Mouse (Mus musculus) cortical plate, adult 2 months (tissue): ENCODE data around the gene Arhgef10l. TPM values are rescaled to one million over a fixed set of nuclear protein-coding genes. Genes with fewer than 3 reads are reported as not detected.

Experiments used
- H3K27ac ChIP-seq: fragments of 200-500 bp; 2 replicates; pipeline ENCODE4 v1.5.1; 2012; ENCODE audit warnings: low read length, control low read depth, inconsistent platforms; ENCODE audit not compliant: insufficient read depth
- H3K4me1 ChIP-seq: fragments of 200-500 bp; 2 replicates; pipeline ENCODE4 v1.6.1; 2011; ENCODE audit warnings: low read length; ENCODE audit not compliant: control insufficient read depth, insufficient read depth
- H3K4me3 ChIP-seq: fragments of 200-500 bp; 2 replicates; pipeline ENCODE4 v1.5.1; 2011; ENCODE audit warnings: mild to moderate bottlenecking, low read length, control low read depth; ENCODE audit not compliant: insufficient read depth
- CTCF ChIP-seq: fragments of 200-500 bp; IDR thresholded peaks from 2 replicates; pipeline ENCODE4 v1.5.1; 2011; ENCODE audit warnings: mild to moderate bottlenecking, control low read depth, low read length; ENCODE audit not compliant: insufficient read depth; ENCODE audit errors: extremely low read depth
- POLR2A ChIP-seq: fragments of 200-500 bp; IDR thresholded peaks from 2 replicates; pipeline ENCODE4 v1.6.1; 2011; ENCODE audit warnings: mild to moderate bottlenecking, low read length, control low read depth; ENCODE audit not compliant: insufficient read depth; ENCODE audit errors: extremely low read depth
- polyA plus RNA-seq: library from polyadenylated mRNA; depleted of rRNA; stranded (reverse); fragments of >200 nt; gene quantifications from 2 replicates; pipeline ENCODE4 v1.2.3, GENCODE M21; 2012; rRNA removed

Gene Arhgef10l
- polyA plus RNA-seq, 1 experiment = 34.5 TPM

GRCm38 (mm10) chr4:140500766-140501165 is 165.0 kb downstream of the Arhgef10l start:
- Histone ChIP-seq H3K27ac (no peak overlapping the region), H3K4me1 (no peaks in the 10 kb centered on the region), H3K4me3 (no peak overlapping the region)
- TF ChIP-seq POLR2A = no peak
- TF ChIP-seq CTCF = no peak

GRCm38 (mm10) chr4:140499571-140499970 is 166.2 kb downstream of the Arhgef10l start:
- no peaks in the 10 kb centered on the region for H3K4me1 ChIP-seq
- no peak for TF ChIP-seq CTCF
- no peak for TF ChIP-seq POLR2A

DNA sequence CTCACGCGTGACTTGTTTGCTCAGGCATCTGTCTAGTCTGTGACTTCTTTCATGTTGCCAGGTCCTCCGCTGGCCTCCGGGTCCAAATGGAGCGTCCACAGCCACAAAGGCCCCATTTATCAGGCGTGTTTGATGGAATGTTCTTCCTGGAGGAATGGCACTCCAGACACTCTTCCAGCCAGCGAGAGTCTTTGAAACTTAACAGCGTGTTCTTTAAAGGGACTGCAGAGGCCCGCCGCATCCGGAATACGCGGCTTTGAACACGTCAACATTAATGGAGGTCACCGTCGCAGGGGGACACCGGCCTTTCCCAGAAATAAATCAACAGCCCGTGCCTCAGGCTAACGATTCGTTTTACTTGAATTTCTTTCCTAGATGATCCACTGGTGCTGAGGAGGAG is 168.6 kb downstream of the Arhgef10l start:
- TF ChIP-seq CTCF (no peak), POLR2A (no peak)
- no peaks in the 10 kb centered on the region for H3K4me1 ChIP-seq
- H3K4me3 ChIP-seq = no peak overlapping the region
- H3K27ac ChIP-seq = no peak overlapping the region

More at GRCm38 (mm10) chr4:140499571-140499970, 166.2 kb downstream of the Arhgef10l start:
- Histone ChIP-seq H3K27ac (no peak overlapping the region), H3K4me3 (no peak overlapping the region)

DNA sequence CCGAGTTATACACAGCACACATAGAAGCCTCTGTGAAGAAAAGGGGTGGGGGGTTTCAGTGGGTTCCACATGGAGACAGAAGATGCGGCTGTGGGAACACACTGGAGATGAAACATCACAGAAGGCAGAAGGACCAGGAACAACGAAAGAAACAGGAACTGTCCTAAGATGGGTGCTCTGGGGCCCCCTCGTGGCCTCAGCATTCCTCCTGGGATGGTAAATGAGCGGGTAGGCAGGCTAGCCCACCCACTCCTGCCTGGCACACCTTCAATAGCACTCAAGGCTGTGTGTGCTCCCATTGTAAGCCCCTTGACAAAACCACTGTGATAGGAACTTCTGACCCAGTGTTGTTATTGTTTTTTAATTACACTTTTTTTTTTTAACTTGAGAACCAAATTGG is 174.3 kb downstream of the Arhgef10l start:
- TF ChIP-seq POLR2A (no peak), CTCF (peak; percentile 46)
- Histone ChIP-seq H3K4me3 (no peak overlapping the region), H3K4me1 (no peaks in the 10 kb centered on the region), H3K27ac (no peak overlapping the region)

GRCm38 (mm10) chr4:140485442-140485841 is 180.4 kb downstream of the Arhgef10l start:
- TF ChIP-seq POLR2A (no peak), CTCF (no peak)
- Histone ChIP-seq H3K4me3 (no peak overlapping the region), H3K4me1 (no peaks in the 10 kb centered on the region), H3K27ac (no peak overlapping the region)

DNA sequence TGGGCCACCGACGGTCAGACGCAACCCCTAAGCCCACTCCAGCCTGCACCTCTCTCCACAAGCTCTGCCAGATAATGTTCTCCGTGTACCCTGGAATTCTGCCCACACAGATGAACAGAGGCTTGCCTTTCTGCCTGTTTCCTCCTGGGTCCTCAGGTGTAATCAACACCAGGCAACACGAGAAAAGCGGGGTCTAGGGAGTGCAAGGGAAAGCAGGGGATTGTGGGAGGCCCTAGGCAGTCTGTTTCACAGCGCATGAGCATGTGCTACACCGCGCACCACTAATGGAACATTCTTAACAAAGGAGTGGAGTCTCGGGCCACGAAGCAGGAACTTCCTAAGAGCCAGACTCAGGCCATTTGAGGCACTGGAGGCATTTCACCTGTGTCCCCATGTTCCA is 182.7 kb downstream of the Arhgef10l start:
- H3K4me3 ChIP-seq = no peak overlapping the region
- H3K4me1 ChIP-seq = 0 out of 2 replicates have a peak, but pooled peaks cover 2% of the 10 kb centered on the region
- TF ChIP-seq CTCF (no peak), POLR2A (no peak)
- H3K27ac ChIP-seq = no peak overlapping the region

DNA sequence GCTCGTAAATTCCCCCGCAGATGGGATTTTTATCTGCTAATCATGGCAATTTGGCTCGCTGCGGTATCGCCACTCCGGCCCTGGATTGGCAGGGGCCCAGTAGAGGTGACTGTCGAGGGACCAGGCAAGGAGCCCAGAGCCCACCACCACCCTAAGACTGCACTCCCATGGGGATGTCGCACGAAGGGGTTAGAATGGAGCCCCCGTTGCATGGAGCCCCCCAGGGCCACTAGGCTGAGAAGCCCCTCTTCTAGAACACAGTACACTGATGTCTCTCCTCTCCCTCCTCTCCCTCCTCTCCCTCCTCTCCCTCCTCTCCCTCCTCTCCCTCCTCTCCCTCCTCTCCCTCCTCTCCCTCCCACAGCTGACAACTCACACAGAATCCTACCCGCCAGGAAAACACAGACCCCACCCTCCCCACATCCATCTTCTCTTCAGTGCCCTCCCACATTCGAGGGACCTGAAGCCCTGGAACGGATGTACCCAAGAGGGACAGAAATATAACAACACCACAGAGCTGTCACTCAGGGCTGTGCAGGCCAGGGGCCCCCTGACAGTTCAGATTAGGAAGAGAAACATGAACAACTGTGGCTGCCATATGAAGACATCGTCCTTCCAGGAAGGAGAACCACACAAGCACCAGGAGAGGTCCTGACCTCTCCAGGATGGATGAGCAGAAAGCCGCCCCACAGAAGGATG is 185.3 kb downstream of the Arhgef10l start:
- no peak overlapping the region for H3K4me3 ChIP-seq
- H3K27ac ChIP-seq = no peak overlapping the region
- H3K4me1 ChIP-seq = 0 out of 2 replicates have a peak, but pooled peaks cover 2% of the 10 kb centered on the region
- TF ChIP-seq CTCF (no peak), POLR2A (no peak)

- Histone ChIP-seq H3K4me1 (0 out of 2 replicates have a peak, but pooled peaks cover 2% of the 10 kb centered on the region), H3K4me3 (no peak overlapping the region), H3K27ac (no peak overlapping the region)
- TF ChIP-seq CTCF = no peak
- no peak for TF ChIP-seq POLR2A
Observed at GRCm38 (mm10) chr4:140475194-140475593, 190.6 kb downstream of the Arhgef10l start.

DNA sequence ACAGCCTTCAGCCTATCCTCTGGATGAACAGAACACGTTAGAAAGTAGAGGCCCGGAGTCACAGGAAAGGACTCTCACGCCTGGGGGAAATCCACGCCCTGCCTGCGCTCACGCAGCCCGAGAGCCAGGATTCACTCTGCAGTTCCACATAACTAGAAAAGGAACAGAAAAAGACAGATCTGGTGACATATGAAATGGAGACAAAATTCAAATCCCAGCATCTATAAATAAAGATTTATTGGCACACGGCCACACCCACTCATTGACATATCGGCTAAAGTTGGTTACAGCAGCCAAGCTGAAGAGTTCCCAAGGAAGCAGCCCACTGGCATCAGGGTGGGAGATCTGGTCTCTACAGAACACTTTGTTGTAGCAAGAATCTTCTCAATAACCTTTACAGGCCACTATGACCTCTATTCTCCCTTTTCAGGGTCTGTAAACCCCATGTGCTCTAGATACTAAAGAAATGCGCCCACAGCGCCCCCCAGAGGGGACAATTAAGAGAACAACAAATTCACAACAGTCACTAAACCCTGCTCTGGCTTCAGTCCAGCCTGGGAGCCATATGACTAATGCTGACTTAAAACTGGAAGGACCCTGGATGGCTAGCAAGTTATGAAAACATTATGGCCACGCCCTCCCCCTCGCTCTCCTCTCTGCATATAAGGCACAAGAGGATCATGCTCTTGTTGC is 195.9 kb downstream of the Arhgef10l start:
- Histone ChIP-seq H3K4me3 (no peak overlapping the region), H3K4me1 (no peaks in the 10 kb centered on the region), H3K27ac (no peak overlapping the region)
- TF ChIP-seq CTCF (peak; percentile 24; the same call in 1 of the 2 replicates), POLR2A (no peak)

GRCm38 (mm10) chr4:140467254-140467791 is 198.5 kb downstream of the Arhgef10l start:
- Histone ChIP-seq H3K4me1 (no peaks in the 10 kb centered on the region), H3K4me3 (no peak overlapping the region)
- TF ChIP-seq CTCF = no peak
- TF ChIP-seq POLR2A = no peak

More at GRCm38 (mm10) chr4:140467254-140467791, 198.5 kb downstream of the Arhgef10l start:
- H3K27ac ChIP-seq = no peak overlapping the region

Other genes starting within 250 kb of the Arhgef10l start
- gene Rcc2, start 34.5 kb upstream of the Arhgef10l start, polyA plus RNA-seq = 44.1 and 45.9 TPM in 2 replicates
- 0.72 and 1.1 TPM in 2 replicates for gene Padi6, start 76.6 kb upstream of the Arhgef10l start, polyA plus RNA-seq
- gene Padi4, start 108.2 kb upstream of the Arhgef10l start, polyA plus RNA-seq = 0.11 and 0.31 TPM in 2 replicates
- not detected in 2 replicates for gene Padi3, start 144.6 kb upstream of the Arhgef10l start, polyA plus RNA-seq
- 0.04 TPM in 1 of 2 replicates, not detected in the other for gene Padi1, start 179.8 kb upstream of the Arhgef10l start, polyA plus RNA-seq
- 19.4 and 19.7 TPM in 2 replicates for gene Padi2, start 240.3 kb upstream of the Arhgef10l start, polyA plus RNA-seq